Mouse (Mus musculus) small intestine, adult 2 months (tissue): ENCODE measurements around the gene Paqr7. TPM values are rescaled to one million over a fixed set of nuclear protein-coding genes. Genes with fewer than 3 reads are reported as not detected.
"Not testable (repeated sequence)": the region's sequence is repeated elsewhere in the genome, so short reads cannot be mapped to it uniquely, and the experiment has no call there.

Source experiments
- H3K27ac ChIP-seq: fragments of 200-500 bp; 2 replicates; pipeline ENCODE4 v1.5.1; 2012; ENCODE audit warnings: low read depth, low read length, control low read depth, inconsistent platforms; ENCODE audit not compliant: insufficient read depth
- H3K27me3 ChIP-seq: fragments of 200-500 bp; 2 replicates; pipeline ENCODE4 v1.6.1; 2012; ENCODE audit warnings: mild to moderate bottlenecking, moderate library complexity, low read length, inconsistent platforms; ENCODE audit not compliant: control insufficient read depth, insufficient read depth
- H3K36me3 ChIP-seq: fragments of 200-500 bp; 2 replicates; pipeline ENCODE4 v1.6.1; 2012; ENCODE audit warnings: mild to moderate bottlenecking, low read length, control low read depth, inconsistent platforms; ENCODE audit not compliant: control insufficient read depth, insufficient read depth
- H3K4me1 ChIP-seq: fragments of 200-500 bp; 2 replicates; pipeline ENCODE4 v1.6.1; 2012; ENCODE audit warnings: low read length, inconsistent platforms, mixed read lengths; ENCODE audit not compliant: control insufficient read depth, insufficient read depth, insufficient read length
- H3K4me3 ChIP-seq: fragments of 200-500 bp; 2 replicates; pipeline ENCODE4 v1.5.1; 2012; ENCODE audit warnings: low read depth, mild to moderate bottlenecking, control low read depth, inconsistent platforms, low read length, moderate library complexity
- CTCF ChIP-seq: fragments of 200-500 bp; IDR thresholded peaks from 2 replicates; pipeline ENCODE4 v1.5.1; 2012; ENCODE audit warnings: low read depth, mild to moderate bottlenecking, control low read depth, inconsistent platforms, low read length, moderate library complexity, mixed read lengths; ENCODE audit not compliant: insufficient replicate concordance, insufficient read length; ENCODE audit errors: extremely low read depth
- POLR2A ChIP-seq: fragments of 200-500 bp; IDR thresholded peaks from 2 replicates; pipeline ENCODE4 v1.6.1; 2012; ENCODE audit warnings: low read depth, mild to moderate bottlenecking, control low read depth, inconsistent platforms, low read length, moderate library complexity
- WGBS: fragments of 180-500 bp; shearing (Covaris S2); methylation state at CpG from one replicate; pipeline ENCODE4 v1.1.7; 2018; 5-methylcytosine and 5-hydroxymethylcytosine counted together
- polyA plus RNA-seq: library from polyadenylated mRNA; depleted of rRNA; stranded (reverse); fragments of >200 nt; gene quantifications from 2 replicates; pipeline ENCODE4 v1.2.3, GENCODE M21; 2012

Paqr7 gene
- polyA plus RNA-seq, 1 experiment, result 31.2 TPM

- Histone ChIP-seq H3K4me1 (peaks cover 46% of the 10 kb centered on the region), H3K4me3 (no peak overlapping the region), H3K36me3 (no peaks in the 10 kb centered on the region), H3K27ac (peak overlapping the region; percentile 60), H3K27me3 (no peaks in the 10 kb centered on the region)
- no peak for TF ChIP-seq CTCF
- no peak for TF ChIP-seq POLR2A
- WGBS, result 53% methylated on average over 16 of the region's 16 CpGs
These were observed 1.5 kb upstream of the Paqr7 start for GRCm38 (mm10) chr4:134494780-134495545.

GRCm38 (mm10) chr4:134495546-134495923, 962 bp upstream of the Paqr7 start:
- Histone ChIP-seq H3K36me3 (no peaks in the 10 kb centered on the region), H3K27ac (peak overlapping the region; percentile 60), H3K4me1 (peaks cover 44% of the 10 kb centered on the region), H3K4me3 (no peak overlapping the region), H3K27me3 (no peaks in the 10 kb centered on the region)
- TF ChIP-seq POLR2A (no peak), CTCF (no peak)
- WGBS, result 76% methylated on average over 5 of the region's 5 CpGs

GRCm38 (mm10) chr4:134497223-134497622, 726 bp downstream of the Paqr7 start:
- H3K27ac ChIP-seq, result peak overlapping the region; percentile 56
- peaks cover 38% of the 10 kb centered on the region for H3K4me1 ChIP-seq
- H3K36me3 ChIP-seq, result no peaks in the 10 kb centered on the region
- WGBS, result 6% methylated on average over 6 of the region's 6 CpGs
- H3K4me3 ChIP-seq, result peak overlapping the region; percentile 72
- no peak for TF ChIP-seq CTCF
- no peak for TF ChIP-seq POLR2A
- H3K27me3 ChIP-seq, result no peaks in the 10 kb centered on the region

GRCm38 (mm10) chr4:134497986-134498731, 1.7 kb downstream of the Paqr7 start:
- H3K27me3 ChIP-seq, result no peaks in the 10 kb centered on the region
- TF ChIP-seq POLR2A (no peak), CTCF (no peak)
- WGBS, result 37% methylated on average over 12 of the region's 12 CpGs
- no peaks in the 10 kb centered on the region for H3K36me3 ChIP-seq
- peaks cover 35% of the 10 kb centered on the region for H3K4me1 ChIP-seq
- no peak overlapping the region for H3K27ac ChIP-seq
- no peak overlapping the region for H3K4me3 ChIP-seq

- not testable (repeated sequence) for H3K27me3 ChIP-seq, H3K4me3 ChIP-seq, H3K27ac ChIP-seq, H3K36me3 ChIP-seq
- H3K4me1 ChIP-seq, result peaks cover 30% of the 10 kb centered on the region
- 79% methylated on average over 6 of the region's 6 CpGs for WGBS
These were observed 2.5 kb downstream of the Paqr7 start for GRCm38 (mm10) chr4:134498983-134499382.

GRCm38 (mm10) chr4:134501095-134501494, 4.6 kb downstream of the Paqr7 start:
- TF ChIP-seq CTCF, result no peak
- TF ChIP-seq POLR2A, result no peak
- 92% methylated on average over 6 of the region's 6 CpGs for WGBS

GRCm38 (mm10) chr4:134503686-134504357, 7.3 kb downstream of the Paqr7 start:
- no peak overlapping the region for H3K4me3 ChIP-seq
- no peak for TF ChIP-seq CTCF
- peaks cover 5% of the 10 kb centered on the region; the same call in 1 of the 2 replicates for H3K36me3 ChIP-seq
- no peak overlapping the region for H3K27ac ChIP-seq
- no peaks in the 10 kb centered on the region for H3K27me3 ChIP-seq
- peaks cover under 1% of the 10 kb centered on the region; the same call in 1 of the 2 replicates for H3K4me1 ChIP-seq
- 69% methylated on average over 4 of the region's 4 CpGs for WGBS

More at GRCm38 (mm10) chr4:134501095-134501494, 4.6 kb downstream of the Paqr7 start:
- H3K27me3 ChIP-seq, result no peaks in the 10 kb centered on the region
- H3K36me3 ChIP-seq, result no peaks in the 10 kb centered on the region
- H3K27ac ChIP-seq, result no peak overlapping the region
- no peak overlapping the region for H3K4me3 ChIP-seq
- peaks cover 13% of the 10 kb centered on the region; the same call in 1 of the 2 replicates for H3K4me1 ChIP-seq
